Mouse (Mus musculus): ENCODE measurements around the gene Gm19426. TPM values are rescaled to one million over a fixed set of nuclear protein-coding genes. Genes with fewer than 3 reads are reported as not detected.

Gm19426 gene
- polyA plus RNA-seq, 1 experiment from 2014 or later, result 5.9 TPM

DNA sequence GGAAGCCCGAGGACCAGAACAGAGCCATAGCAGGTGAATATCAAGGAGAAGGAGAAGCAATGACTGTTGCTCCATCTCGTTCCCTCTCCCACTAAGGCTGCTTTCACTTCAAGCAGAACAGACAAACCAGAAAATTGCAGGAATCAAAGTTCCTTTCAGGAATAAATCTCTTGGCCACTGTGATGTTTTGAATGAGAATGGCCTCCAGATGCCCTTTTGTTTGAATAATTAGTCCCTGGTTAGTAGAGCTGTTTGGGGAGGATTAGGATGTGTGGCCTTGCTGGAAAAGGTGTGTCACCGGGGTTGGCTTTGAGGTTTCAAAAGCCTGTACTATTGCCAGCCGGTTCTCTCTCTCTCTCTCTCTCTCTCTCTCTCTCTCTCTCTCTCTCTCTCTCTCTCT lies 18.8 kb upstream of the Gm19426 start:
- Histone ChIP-seq H3K9me3 (replicated peaks; ENCODE audit: control insufficient read depth, low read length) (no peaks in the 10 kb centered on the region), H3K4me3 (ENCODE audit: low read depth, low read length) (no peak overlapping the region), H3K9ac (replicated peaks; ENCODE audit: low read length) (no peak overlapping the region), H3K36me3 (replicated peaks; ENCODE audit: control insufficient read depth, insufficient read depth, low read depth, low read length) (no peaks in the 10 kb centered on the region), H3K4me2 (ENCODE audit: low read depth, low read length) (no peak overlapping the region), H3K27me3 (ENCODE audit: control insufficient read depth, insufficient read depth, low read length) (no peaks in the 10 kb centered on the region), H3K27ac (replicated peaks; ENCODE audit: low read depth, low read length) (no peak overlapping the region), H3K4me1 (ENCODE audit: control insufficient read depth, insufficient read depth, low read length) (no peaks in the 10 kb centered on the region)
- ATAC-seq (replicated peaks; ENCODE audit: insufficient number of reproducible peaks, low FRiP score, low TSS enrichment, low read depth) (no peak), DNase-seq (ENCODE audit: low spot score) (no peak)
- WGBS, result 42% methylated on average over 4 of the region's 4 CpGs

- Histone ChIP-seq H3K27ac (replicated peaks; ENCODE audit: low read depth, low read length) (no peak overlapping the region), H3K9ac (replicated peaks; ENCODE audit: low read length) (no peak overlapping the region), H3K27me3 (ENCODE audit: control insufficient read depth, insufficient read depth, low read length) (no peaks in the 10 kb centered on the region), H3K4me2 (ENCODE audit: low read depth, low read length) (no peak overlapping the region), H3K36me3 (replicated peaks; ENCODE audit: control insufficient read depth, insufficient read depth, low read depth, low read length) (no peaks in the 10 kb centered on the region), H3K4me3 (ENCODE audit: low read depth, low read length) (no peak overlapping the region), H3K9me3 (replicated peaks; ENCODE audit: control insufficient read depth, low read length) (no peaks in the 10 kb centered on the region), H3K4me1 (ENCODE audit: control insufficient read depth, insufficient read depth, low read length) (no peaks in the 10 kb centered on the region)
- WGBS, result 84% methylated on average over 1 of the region's 1 CpGs
- ATAC-seq (replicated peaks; ENCODE audit: insufficient number of reproducible peaks, low FRiP score, low TSS enrichment, low read depth), result no peak
- DNase-seq (ENCODE audit: low spot score), result no peak
Measured at GRCm38 (mm10) chr2:84761840-84762239, 18.4 kb upstream of the Gm19426 start.

DNA sequence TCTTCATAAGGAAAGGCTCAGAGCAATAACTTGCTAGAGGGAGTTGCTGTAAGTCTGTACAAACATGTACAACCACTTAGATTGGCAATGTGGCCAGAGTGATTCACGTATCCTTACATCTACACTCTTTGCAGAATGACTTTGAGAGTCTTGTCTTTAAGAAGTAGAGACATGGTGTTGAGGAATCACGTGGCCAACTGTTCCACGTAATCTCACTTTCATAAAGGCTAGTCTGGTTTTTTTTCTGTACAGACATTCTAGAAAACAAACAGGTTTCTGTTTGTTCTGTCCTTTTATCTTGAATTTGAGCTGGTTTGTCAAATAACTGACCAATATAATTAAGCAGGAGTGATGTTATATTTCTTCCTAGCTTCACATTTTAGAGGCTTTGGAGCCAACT lies 17.9 kb upstream of the Gm19426 start:
- Histone ChIP-seq H3K27ac (replicated peaks; ENCODE audit: low read depth, low read length) (no peak overlapping the region), H3K4me1 (ENCODE audit: control insufficient read depth, insufficient read depth, low read length) (no peaks in the 10 kb centered on the region), H3K4me2 (ENCODE audit: low read depth, low read length) (no peak overlapping the region), H3K9me3 (replicated peaks; ENCODE audit: control insufficient read depth, low read length) (no peaks in the 10 kb centered on the region), H3K27me3 (ENCODE audit: control insufficient read depth, insufficient read depth, low read length) (no peaks in the 10 kb centered on the region), H3K4me3 (ENCODE audit: low read depth, low read length) (no peak overlapping the region), H3K36me3 (replicated peaks; ENCODE audit: control insufficient read depth, insufficient read depth, low read depth, low read length) (no peaks in the 10 kb centered on the region), H3K9ac (replicated peaks; ENCODE audit: low read length) (no peak overlapping the region)
- ATAC-seq (replicated peaks; ENCODE audit: insufficient number of reproducible peaks, low FRiP score, low TSS enrichment, low read depth), result no peak
- no peak for DNase-seq (ENCODE audit: low spot score)
- WGBS, result 83% methylated on average over 3 of the region's 3 CpGs

DNA sequence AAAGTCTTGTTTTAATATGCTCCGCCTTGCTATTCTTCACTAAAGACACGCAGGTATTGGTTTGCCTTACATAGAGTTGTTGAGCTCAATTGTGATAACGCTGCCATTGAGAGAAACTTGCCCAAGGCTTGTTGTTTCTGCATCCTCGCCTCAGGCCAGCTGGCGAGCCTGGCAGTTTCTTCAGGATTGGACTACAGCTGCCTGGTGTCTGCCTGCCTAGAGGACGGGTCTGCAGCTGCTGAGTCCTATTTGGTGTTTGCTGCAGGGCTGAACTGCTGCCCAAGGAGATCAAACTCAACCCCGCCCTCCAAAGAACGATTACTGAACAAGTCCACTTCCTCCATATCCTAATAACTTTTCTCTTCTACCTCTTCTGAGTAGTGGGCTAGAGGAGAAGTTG lies 17.3 kb upstream of the Gm19426 start:
- DNase-seq (ENCODE audit: low spot score) (no peak), ATAC-seq (replicated peaks; ENCODE audit: insufficient number of reproducible peaks, low FRiP score, low TSS enrichment, low read depth) (no peak)
- Histone ChIP-seq H3K36me3 (replicated peaks; ENCODE audit: control insufficient read depth, insufficient read depth, low read depth, low read length) (no peaks in the 10 kb centered on the region), H3K9me3 (replicated peaks; ENCODE audit: control insufficient read depth, low read length) (no peaks in the 10 kb centered on the region), H3K4me3 (ENCODE audit: low read depth, low read length) (no peak overlapping the region), H3K4me1 (ENCODE audit: control insufficient read depth, insufficient read depth, low read length) (no peaks in the 10 kb centered on the region), H3K4me2 (ENCODE audit: low read depth, low read length) (no peak overlapping the region), H3K9ac (replicated peaks; ENCODE audit: low read length) (no peak overlapping the region), H3K27me3 (ENCODE audit: control insufficient read depth, insufficient read depth, low read length) (no peaks in the 10 kb centered on the region), H3K27ac (replicated peaks; ENCODE audit: low read depth, low read length) (no peak overlapping the region)
- WGBS, result 64% methylated on average over 8 of the region's 8 CpGs

GRCm38 (mm10) chr2:84758542-84759127 lies 15.2 kb upstream of the Gm19426 start:
- no peaks in the 10 kb centered on the region for H3K36me3 ChIP-seq (replicated peaks; ENCODE audit: control insufficient read depth, insufficient read depth, low read depth, low read length)
- 1% methylated on average over 2 of the region's 2 CpGs for WGBS
- ATAC-seq (replicated peaks; ENCODE audit: insufficient number of reproducible peaks, low FRiP score, low TSS enrichment, low read depth) (peak; percentile 35; the same call in 1 of the 2 replicates), DNase-seq (ENCODE audit: low spot score) (peak; percentile 85)
- no peak overlapping the region for H3K27ac ChIP-seq (replicated peaks; ENCODE audit: low read depth, low read length)
- H3K4me3 ChIP-seq (ENCODE audit: low read depth, low read length), result no peak overlapping the region
- H3K4me2 ChIP-seq (ENCODE audit: low read depth, low read length), result no peak overlapping the region
- H3K4me1 ChIP-seq (ENCODE audit: control insufficient read depth, insufficient read depth, low read length), result no peaks in the 10 kb centered on the region
- no peaks in the 10 kb centered on the region for H3K27me3 ChIP-seq (ENCODE audit: control insufficient read depth, insufficient read depth, low read length)
- H3K9me3 ChIP-seq (replicated peaks; ENCODE audit: control insufficient read depth, low read length), result no peaks in the 10 kb centered on the region
- H3K9ac ChIP-seq (replicated peaks; ENCODE audit: low read length), result no peak overlapping the region

- Histone ChIP-seq H3K27ac (replicated peaks; ENCODE audit: low read depth, low read length) (no peak overlapping the region), H3K4me1 (ENCODE audit: control insufficient read depth, insufficient read depth, low read length) (no peaks in the 10 kb centered on the region), H3K9ac (replicated peaks; ENCODE audit: low read length) (no peak overlapping the region), H3K4me2 (ENCODE audit: low read depth, low read length) (no peak overlapping the region), H3K9me3 (replicated peaks; ENCODE audit: control insufficient read depth, low read length) (no peaks in the 10 kb centered on the region), H3K36me3 (replicated peaks; ENCODE audit: control insufficient read depth, insufficient read depth, low read depth, low read length) (no peaks in the 10 kb centered on the region), H3K4me3 (ENCODE audit: low read depth, low read length) (no peak overlapping the region), H3K27me3 (ENCODE audit: control insufficient read depth, insufficient read depth, low read length) (no peaks in the 10 kb centered on the region)
- DNase-seq (ENCODE audit: low spot score) (no peak), ATAC-seq (replicated peaks; ENCODE audit: insufficient number of reproducible peaks, low FRiP score, low TSS enrichment, low read depth) (no peak)
- WGBS, result 58% methylated on average over 7 of the region's 7 CpGs
Measured at GRCm38 (mm10) chr2:84757026-84757682, 13.7 kb upstream of the Gm19426 start.

GRCm38 (mm10) chr2:84756245-84756644 lies 12.8 kb upstream of the Gm19426 start:
- DNase-seq (ENCODE audit: low spot score), result no peak
- WGBS, result 65% methylated on average over 5 of the region's 5 CpGs
- no peak overlapping the region for H3K9ac ChIP-seq (replicated peaks; ENCODE audit: low read length)

DNA sequence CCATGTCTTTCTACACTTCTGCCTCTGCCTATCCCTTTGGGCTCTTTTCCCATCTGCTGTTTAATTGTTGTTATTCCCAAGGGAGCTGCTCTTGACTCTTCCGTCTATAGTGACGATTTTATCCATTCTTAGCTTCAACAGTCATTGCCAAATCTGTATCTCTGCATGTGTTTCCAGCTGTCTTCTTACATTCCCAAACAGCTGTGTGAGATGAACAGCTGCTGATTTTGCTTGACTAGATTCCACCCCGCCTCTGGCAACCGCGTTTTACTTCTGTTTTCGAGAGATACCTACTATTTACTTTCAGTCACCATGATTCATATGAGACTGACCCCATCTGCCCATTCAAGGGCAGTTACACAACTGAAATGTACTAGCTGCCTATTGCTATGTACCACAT lies 6.7 kb upstream of the Gm19426 start:
- H3K9me3 ChIP-seq (replicated peaks; ENCODE audit: control insufficient read depth, low read length), result no peaks in the 10 kb centered on the region
- ATAC-seq (replicated peaks; ENCODE audit: insufficient number of reproducible peaks, low FRiP score, low TSS enrichment, low read depth) (no peak), DNase-seq (ENCODE audit: low spot score) (no peak)
- no peaks in the 10 kb centered on the region for H3K4me1 ChIP-seq (ENCODE audit: control insufficient read depth, insufficient read depth, low read length)
- H3K9ac ChIP-seq (replicated peaks; ENCODE audit: low read length), result no peak overlapping the region
- H3K36me3 ChIP-seq (replicated peaks; ENCODE audit: control insufficient read depth, insufficient read depth, low read depth, low read length), result no peaks in the 10 kb centered on the region
- no peak overlapping the region for H3K27ac ChIP-seq (replicated peaks; ENCODE audit: low read depth, low read length)
- 83% methylated on average over 6 of the region's 6 CpGs for WGBS
- no peaks in the 10 kb centered on the region for H3K27me3 ChIP-seq (ENCODE audit: control insufficient read depth, insufficient read depth, low read length)
- no peak overlapping the region for H3K4me3 ChIP-seq (ENCODE audit: low read depth, low read length)
- H3K4me2 ChIP-seq (ENCODE audit: low read depth, low read length), result no peak overlapping the region

More at GRCm38 (mm10) chr2:84756245-84756644, 12.8 kb upstream of the Gm19426 start:
- H3K4me2 ChIP-seq (ENCODE audit: low read depth, low read length), result no peak overlapping the region
- H3K27ac ChIP-seq (replicated peaks; ENCODE audit: low read depth, low read length), result no peak overlapping the region
- H3K4me3 ChIP-seq (ENCODE audit: low read depth, low read length), result no peak overlapping the region
- ATAC-seq (replicated peaks; ENCODE audit: insufficient number of reproducible peaks, low FRiP score, low TSS enrichment, low read depth), result no peak
- no peaks in the 10 kb centered on the region for H3K4me1 ChIP-seq (ENCODE audit: control insufficient read depth, insufficient read depth, low read length)
- H3K9me3 ChIP-seq (replicated peaks; ENCODE audit: control insufficient read depth, low read length), result no peaks in the 10 kb centered on the region
- no peaks in the 10 kb centered on the region for H3K36me3 ChIP-seq (replicated peaks; ENCODE audit: control insufficient read depth, insufficient read depth, low read depth, low read length)
- no peaks in the 10 kb centered on the region for H3K27me3 ChIP-seq (ENCODE audit: control insufficient read depth, insufficient read depth, low read length)
